Mouse (Mus musculus) right cerebral cortex, adult 2 months (tissue): ENCODE results near the gene Cwf19l1.

ENCODE experiments used
- DNase-seq, 2 experiments: peaks; one replicate each; pipeline ENCODE4 v3.0.0; 2021 to 2022; ENCODE audit warnings: low spot score in 2 of 2

The Cwf19l1 gene

GRCm38 (mm10) chr19:44060226-44060625 is 75.5 kb downstream of the Cwf19l1 start:
- DNase-seq = no peak
